Mouse (Mus musculus) CH12.LX (cell line): ENCODE measurements around the gene Letm1. TPM values are rescaled to one million over a fixed set of nuclear protein-coding genes. Genes with fewer than 3 reads are reported as not detected.

Experiments
- DNase-seq: peaks from one replicate; pipeline ENCODE4 v3.0.0-alpha.2; 2013; ENCODE audit errors: extremely low read depth
- H3K27ac ChIP-seq: 2 replicates; pipeline ENCODE4 v1.5.1; 2012; ENCODE audit warnings: low read depth, mild to moderate bottlenecking, control low read depth, moderate library complexity; ENCODE audit not compliant: insufficient read depth
- H3K27me3 ChIP-seq: replicated peaks from 2 replicates; pipeline ENCODE3; 2012; ENCODE audit warnings: inconsistent platforms
- H3K36me3 ChIP-seq, 2 experiments: replicated peaks in 1 of 2; 2 replicates each; pipeline versions ENCODE3 to v1.6.1; 2012; ENCODE audit warnings: inconsistent platforms in 1 of 2, low read length in 1 of 2, mild to moderate bottlenecking in 1 of 2, mixed read lengths in 1 of 2, moderate library complexity in 1 of 2; ENCODE audit not compliant: control insufficient read depth in 1 of 2, insufficient read depth in 1 of 2
- H3K4me1 ChIP-seq, 2 experiments: 2 replicates each; pipeline ENCODE4 v1.6.1; 2012; ENCODE audit warnings: inconsistent platforms in 1 of 2, moderate library complexity in 1 of 2; ENCODE audit not compliant: insufficient read depth in 2 of 2, control insufficient read depth in 1 of 2
- H3K4me2 ChIP-seq: 2 replicates; pipeline ENCODE4 v1.6.1; 2012; ENCODE audit warnings: low read depth, mild to moderate bottlenecking, control low read depth; ENCODE audit not compliant: poor library complexity, insufficient read depth, severe bottlenecking
- H3K4me3 ChIP-seq, 3 experiments: fragments of 150-350 bp in 1 of 3; sonication (generic) in 1 of 3; replicated peaks in 1 of 3; 2 replicates each; pipeline versions ENCODE3 to v1.5.1; 2011 to 2012; ENCODE audit warnings: low read depth in 2 of 3, low read length in 2 of 3, mild to moderate bottlenecking in 2 of 3, moderate library complexity in 2 of 3, control low read depth in 1 of 3, improper control_type of control experiment in 1 of 3, inconsistent platforms in 1 of 3, mixed read lengths in 1 of 3; ENCODE audit not compliant: poor library complexity in 1 of 3
- H3K79me2 ChIP-seq: replicated peaks from 2 replicates; pipeline ENCODE4 v1.6.1; 2012; ENCODE audit warnings: mild to moderate bottlenecking, moderate library complexity; ENCODE audit not compliant: control insufficient read depth, poor library complexity, insufficient read depth, severe bottlenecking; ENCODE audit errors: extremely low read depth
- H3K9ac ChIP-seq: 2 replicates; pipeline ENCODE4 v1.6.1; 2012; ENCODE audit warnings: low read depth, mild to moderate bottlenecking, control low read depth, moderate library complexity; ENCODE audit not compliant: insufficient read depth
- H3K9me3 ChIP-seq: replicated peaks from 2 replicates; pipeline ENCODE3; 2012; ENCODE audit warnings: low read length, inconsistent platforms, mixed read lengths
- BHLHE40 ChIP-seq: IDR thresholded peaks from 2 replicates; pipeline ENCODE4 v1.6.1; 2011; ENCODE audit warnings: mild to moderate bottlenecking, low read depth, low read length, improper control_type of control experiment
- CHD2 ChIP-seq: IDR thresholded peaks from 2 replicates; pipeline ENCODE4 v1.6.1; 2011; ENCODE audit warnings: low read length, improper control_type of control experiment
- HCFC1 ChIP-seq: IDR thresholded peaks from 2 replicates; pipeline ENCODE4 v1.6.1; 2012; ENCODE audit warnings: low read depth, mild to moderate bottlenecking, inconsistent platforms, low read length, improper control_type of control experiment
- IRF4 ChIP-seq: IDR thresholded peaks from 2 replicates; pipeline ENCODE4 v1.6.1; 2014; ENCODE audit warnings: low read depth, mild to moderate bottlenecking, inconsistent platforms, low read length, improper control_type of control experiment
- JUN ChIP-seq: IDR thresholded peaks from 2 replicates; pipeline ENCODE4 v1.6.1; 2011; ENCODE audit warnings: low read depth, mild to moderate bottlenecking, low read length, improper control_type of control experiment, moderate library complexity; ENCODE audit not compliant: insufficient read depth
- KAT2A ChIP-seq: IDR thresholded peaks from 2 replicates; pipeline ENCODE4 v1.6.1; 2012; ENCODE audit warnings: low read length, improper control_type of control experiment, inconsistent platforms; ENCODE audit not compliant: insufficient replicate concordance
- MAFK ChIP-seq: IDR thresholded peaks from 2 replicates; pipeline ENCODE4 v1.6.1; 2011; ENCODE audit warnings: low read length, improper control_type of control experiment; ENCODE audit not compliant: insufficient replicate concordance
- MYC ChIP-seq: IDR thresholded peaks from 2 replicates; pipeline ENCODE4 v1.6.1; 2011; ENCODE audit warnings: low read depth, mild to moderate bottlenecking, improper control_type of control experiment, low read length
- NELFE ChIP-seq: IDR thresholded peaks from 2 replicates; pipeline ENCODE4 v1.6.1; 2011; ENCODE audit warnings: low read depth, low read length, improper control_type of control experiment
- POLR2A ChIP-seq: IDR thresholded peaks from 2 replicates; pipeline ENCODE4 v1.6.1; 2011; ENCODE audit warnings: low read depth, mild to moderate bottlenecking, improper control_type of control experiment, low read length
- SIN3A ChIP-seq: IDR thresholded peaks from 2 replicates; pipeline ENCODE4 v1.6.1; 2012; ENCODE audit warnings: low read length, improper control_type of control experiment, inconsistent platforms
- TCF12 ChIP-seq: IDR thresholded peaks from 2 replicates; pipeline ENCODE4 v1.6.1; 2014; ENCODE audit warnings: low read depth, mild to moderate bottlenecking, inconsistent platforms, low read length, improper control_type of control experiment
- ZNF384 ChIP-seq: IDR thresholded peaks from 2 replicates; pipeline ENCODE4 v1.6.1; 2012; ENCODE audit warnings: low read depth, low read length, improper control_type of control experiment, inconsistent platforms
- dilution Hi-C: fragments of 300-500 bp; cut with MboI; formaldehyde crosslinking; loops from 2 replicates; pipeline ENCODE4 v1.14.3; 2020; ENCODE audit warnings: low sequenced_read_pairs; ENCODE audit not compliant: extremely low pct_unique_long_range_greater_than_20kb, extremely low pct_ligation_motif_present
- in situ Hi-C: fragments of 300-500 bp; cut with MboI; formaldehyde crosslinking; loops from 3 replicates; pipeline ENCODE4 v1.14.3; 2019; ENCODE audit warnings: low sequenced_read_pairs, low pct_ligation_motif_present, low pct_unique_long_range_greater_than_20kb, mixed read lengths
- polyA plus RNA-seq: library from polyadenylated mRNA; unstranded; fragments of >175 nt; gene quantifications from 2 replicates; pipeline ENCODE4 v1.2.1, GENCODE M21; 2012; ENCODE audit warnings: low read depth; ENCODE audit not compliant: insufficient read length
- total RNA-seq, 2 experiments: library from RNA; depleted of rRNA; stranded (reverse); fragments of 300-350 nt in 1 of 2; fragments of >200 nt in 1 of 2; gene quantifications; 2 replicates each; pipeline ENCODE4 v1.2.3; 2012 to 2014

Gene Letm1
- total and polyA plus RNA-seq, 3 experiments: 21.8 to 43.4 (median 27.6) TPM

DNA sequence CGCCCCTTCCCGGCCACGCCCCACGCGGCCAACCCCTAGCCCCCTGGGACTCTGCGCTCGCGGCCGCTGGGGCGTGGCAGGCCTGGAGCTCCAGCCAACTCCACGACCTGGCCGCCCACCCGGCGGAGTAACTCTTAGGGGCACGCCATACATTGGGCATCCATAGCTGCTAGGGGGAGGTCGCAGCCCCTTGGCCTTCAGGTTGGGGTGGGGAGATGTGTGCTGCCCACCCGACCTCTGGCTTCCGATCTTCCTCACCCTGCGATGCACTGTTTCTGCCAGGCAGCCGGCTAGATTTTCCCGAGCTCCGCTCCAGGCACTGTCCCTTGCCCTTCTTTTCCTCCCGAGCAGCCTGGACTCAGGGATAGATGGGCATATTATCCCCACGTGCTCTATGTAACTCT lies 86.9 kb downstream of the Letm1 start:
- H3K36me3 ChIP-seq: no peaks in the 10 kb centered on the region
- dilution Hi-C loops: no loop called here
- DNase-seq: no peak
- no peak overlapping the region for H3K27ac ChIP-seq
- peaks cover 12 to 25% of the 10 kb centered on the region in 2 experiments for H3K4me1 ChIP-seq
- no peaks in the 10 kb centered on the region for H3K79me2 ChIP-seq
- peak overlapping the region in 2 of 3 experiments; percentile 54 to 63 for H3K4me3 ChIP-seq
- H3K27me3 ChIP-seq: peaks cover 69% of the 10 kb centered on the region
- TF ChIP-seq KAT2A (0 out of 2 replicates have a peak, but pooled peaks have one; percentile 46), HCFC1 (peak; percentile 19; the same call in 1 of the 2 replicates), ZNF384 (no peak), JUN (no peak), IRF4 (0 out of 2 replicates have a peak, but pooled peaks have one; percentile 35), CHD2 (0 out of 2 replicates have a peak, but pooled peaks have one; percentile 26), MAFK (no peak), BHLHE40 (no peak), MYC (peak; percentile 11; the same call in 1 of the 2 replicates)
- in situ Hi-C loops: no loop called here
- H3K4me2 ChIP-seq: peak overlapping the region; percentile 64
- peak overlapping the region; percentile 55; the same call in 1 of the 2 replicates for H3K9ac ChIP-seq
- H3K9me3 ChIP-seq: no peaks in the 10 kb centered on the region

DNA sequence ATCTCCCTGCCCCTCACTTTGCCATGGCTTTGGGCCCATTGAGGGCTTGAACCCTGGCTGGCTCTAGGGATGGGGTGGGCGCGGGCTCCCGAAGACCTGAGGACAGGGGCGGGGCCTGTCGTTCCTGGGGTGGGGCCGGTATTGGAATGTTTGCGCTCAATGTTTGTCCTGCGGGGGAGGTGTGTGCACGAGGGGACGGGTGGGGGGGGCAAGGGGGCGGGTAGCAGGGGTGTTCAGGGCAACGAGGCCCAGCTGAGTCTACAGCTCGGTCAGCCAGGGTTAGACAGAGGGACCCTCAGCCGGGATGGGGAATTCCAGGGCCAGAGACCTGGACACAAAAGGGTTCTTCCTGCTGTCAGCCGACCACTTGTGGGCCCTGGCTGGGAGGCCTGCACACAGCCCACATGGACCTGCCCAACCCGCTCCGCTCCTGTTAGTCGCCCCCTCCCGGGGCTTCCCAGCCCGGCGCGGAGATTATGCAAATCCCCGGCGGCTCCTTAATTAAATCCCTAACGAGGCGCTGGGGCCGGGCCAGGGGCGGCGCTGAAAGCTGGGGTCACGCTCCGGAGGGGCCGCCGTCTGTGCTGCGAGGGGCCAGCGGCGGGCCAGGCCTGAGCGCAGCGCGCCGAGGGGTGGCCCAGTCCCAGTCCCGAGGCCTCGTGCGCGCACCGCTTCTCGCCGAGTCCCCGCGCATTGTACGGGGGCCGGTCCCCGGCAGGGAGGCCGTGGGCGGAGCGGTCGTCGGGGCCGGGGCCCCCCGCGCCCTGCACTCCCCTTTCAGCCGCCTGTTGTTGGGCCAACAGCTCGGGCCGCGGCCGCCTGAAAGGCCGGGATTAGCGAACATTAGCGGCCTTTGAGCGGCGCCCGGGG lies 87.5 kb downstream of the Letm1 start:
- no peaks in the 10 kb centered on the region for H3K79me2 ChIP-seq
- H3K36me3 ChIP-seq: no peaks in the 10 kb centered on the region
- peak overlapping the region; percentile 64 for H3K4me2 ChIP-seq
- H3K4me1 ChIP-seq: peaks cover 12 to 25% of the 10 kb centered on the region in 2 experiments
- no peak for DNase-seq
- peaks cover 62% of the 10 kb centered on the region for H3K27me3 ChIP-seq
- peak overlapping the region; percentile 21; the same call in 1 of the 2 replicates for H3K27ac ChIP-seq
- H3K4me3 ChIP-seq: peak overlapping the region; percentile 10 to 63 (median 54)
- no peak for TF ChIP-seq CHD2
- 0 out of 2 replicates have a peak, but pooled peaks have one; percentile 19 for TF ChIP-seq TCF12
- peak; percentile 49; the same call in 1 of the 2 replicates for TF ChIP-seq POLR2A
- 0 out of 2 replicates have a peak, but pooled peaks have one; percentile 24 for TF ChIP-seq NELFE
- TF ChIP-seq SIN3A: peak; percentile 32; the same call in 1 of the 2 replicates
- TF ChIP-seq, all 38 proteins: peak for 4
- H3K9me3 ChIP-seq: no peaks in the 10 kb centered on the region
- in situ Hi-C loops: no loop called here
- dilution Hi-C loops: no loop called here
- H3K9ac ChIP-seq: peak overlapping the region; percentile 55
